Mouse (Mus musculus) heart, postnatal 0 days (tissue): ENCODE measurements around the gene 1700061G19Rik. TPM values are rescaled to one million over a fixed set of nuclear protein-coding genes. Genes with fewer than 3 reads are reported as not detected.
A peak's percentile ranks its signal among the peaks of the same experiment; 100 is the strongest.

Source experiments
- ATAC-seq: fragments of 200-750 bp; cut with Nextera tagmentation; 2 replicates; pipeline ENCODE4 v1.8.0; 2017; ENCODE audit warnings: low read depth, moderate number of reproducible peaks, moderate library complexity; ENCODE audit not compliant: insufficient read depth
- DNase-seq: peaks from one replicate; pipeline ENCODE4 v3.0.0-alpha.2; 2016; ENCODE audit warnings: low spot score
- H3K27ac ChIP-seq: fragments of 300-500 bp; sonication (generic); 2 replicates; pipeline ENCODE4 v1.5.1; 2014; ENCODE audit warnings: low read depth, mild to moderate bottlenecking
- H3K27me3 ChIP-seq: fragments of 300-500 bp; sonication (generic); 2 replicates; pipeline ENCODE4 v1.6.1; 2014; ENCODE audit warnings: low read length, mixed read lengths; ENCODE audit not compliant: control insufficient read depth, insufficient read depth
- H3K36me3 ChIP-seq: fragments of 300-500 bp; sonication (generic); replicated peaks from 2 replicates; pipeline ENCODE4 v1.6.1; 2014; ENCODE audit warnings: low read length, mixed read lengths; ENCODE audit not compliant: control insufficient read depth, insufficient read depth
- H3K4me1 ChIP-seq: fragments of 300-500 bp; sonication (generic); 2 replicates; pipeline ENCODE4 v1.6.1; 2014; ENCODE audit warnings: antibody characterized with exemption; ENCODE audit not compliant: control insufficient read depth, insufficient read depth
- H3K4me2 ChIP-seq: fragments of 300-500 bp; sonication (generic); 2 replicates; pipeline ENCODE4 v1.6.1; 2014; ENCODE audit warnings: low read depth, mild to moderate bottlenecking, low read length, moderate library complexity
- H3K4me3 ChIP-seq: fragments of 300-500 bp; sonication (generic); 2 replicates; pipeline ENCODE4 v1.5.1; 2014; ENCODE audit warnings: low read depth, low read length
- H3K9ac ChIP-seq: fragments of 300-500 bp; sonication (generic); replicated peaks from 2 replicates; pipeline ENCODE4 v1.6.1; 2014; ENCODE audit warnings: low read depth, low read length, mixed read lengths
- H3K9me3 ChIP-seq: fragments of 300-500 bp; sonication (generic); replicated peaks from 2 replicates; pipeline ENCODE4 v1.6.1; 2016; ENCODE audit warnings: low read length; ENCODE audit not compliant: control insufficient read depth
- CTCF ChIP-seq: IDR thresholded peaks from 2 replicates; pipeline ENCODE4 v1.5.1; 2016; ENCODE audit warnings: antibody characterized with exemption, control low read depth, low read depth
- EP300 ChIP-seq: IDR thresholded peaks from 2 replicates; pipeline ENCODE4 v1.6.1; 2016; ENCODE audit warnings: antibody characterized with exemption, low read depth
- WGBS: fragments of 180-500 bp; shearing (Covaris S2); extraction: QIAGEN DNeasy Blood & Tissue Kit; methylation state at CpG from one replicate; pipeline ENCODE4 v1.1.7; 2014; 5-methylcytosine and 5-hydroxymethylcytosine counted together
- polyA plus RNA-seq: library from polyadenylated mRNA; unstranded; fragments of >200 nt; fragmentation: Nextera tagmentation; extraction: Ambion mirVana; gene quantifications from 2 replicates; pipeline ENCODE4 v1.2.1, GENCODE M21; 2015
- total RNA-seq: library from RNA; depleted of rRNA; stranded (reverse); fragments of >200 nt; gene quantifications from 2 replicates; pipeline ENCODE4 v1.2.3, GENCODE M21; 2014; ENCODE audit warnings: low replicate concordance; rRNA removed

Gene 1700061G19Rik
- total and polyA plus RNA-seq, 2 experiments from 2014 or later = 0.36 TPM; not detected in 1

- TF ChIP-seq CTCF = no peak
- no peak for TF ChIP-seq EP300
- ATAC-seq (peak; percentile 32), DNase-seq (no peak)
- Histone ChIP-seq H3K27me3 (no peaks in the 10 kb centered on the region), H3K9me3 (no peaks in the 10 kb centered on the region), H3K4me3 (peak overlapping the region; percentile 69), H3K36me3 (no peaks in the 10 kb centered on the region), H3K4me2 (peak overlapping the region; percentile 91), H3K9ac (peak overlapping the region; percentile 72), H3K27ac (peak overlapping the region; percentile 22), H3K4me1 (peaks cover 10% of the 10 kb centered on the region)
- WGBS = 4% methylated on average over 31 of the region's 45 CpGs
These were observed 59.5 kb downstream of the 1700061G19Rik start for GRCm38 (mm10) chr17:56934545-56935330.

GRCm38 (mm10) chr17:56935363-56936131 lies 60.3 kb downstream of the 1700061G19Rik start, which contains the start of gene Mllt1:
TSS of gene Mllt1 (minus strand) at chr17:56935415.
- TF ChIP-seq CTCF = peak; percentile 47
- peak; percentile 70 for TF ChIP-seq EP300
- peak within 1 kb of the TSS; percentile 69 for H3K4me3 ChIP-seq
- DNase-seq = peak; percentile 94
- H3K27me3 ChIP-seq = no peaks in the 10 kb centered on the region
- 3% methylated on average over 75 of the region's 76 CpGs for WGBS
- H3K27ac ChIP-seq = peak within 1 kb of the TSS; percentile 22
- peaks cover 10% of the 10 kb centered on the region for H3K4me1 ChIP-seq
- ATAC-seq = peak; percentile 98
- H3K9me3 ChIP-seq = no peaks in the 10 kb centered on the region
- no peaks in the 10 kb centered on the region for H3K36me3 ChIP-seq
- H3K4me2 ChIP-seq = peak within 1 kb of the TSS; percentile 91
- H3K9ac ChIP-seq = peak within 1 kb of the TSS; percentile 72

- ATAC-seq = no peak
- peaks cover 10% of the 10 kb centered on the region for H3K4me1 ChIP-seq
- WGBS = 84% methylated on average over 7 of the region's 7 CpGs
- H3K36me3 ChIP-seq = no peaks in the 10 kb centered on the region
- DNase-seq = no peak
- H3K4me3 ChIP-seq = no peak overlapping the region
- no peak for TF ChIP-seq EP300
- no peak for TF ChIP-seq CTCF
- no peaks in the 10 kb centered on the region for H3K27me3 ChIP-seq
- no peaks in the 10 kb centered on the region for H3K9me3 ChIP-seq
- no peak overlapping the region for H3K9ac ChIP-seq
- no peak overlapping the region for H3K4me2 ChIP-seq
- no peak overlapping the region for H3K27ac ChIP-seq
These were observed 61.5 kb downstream of the 1700061G19Rik start for GRCm38 (mm10) chr17:56936731-56937130.

Other genes with a start within 250 kb of the 1700061G19Rik start
- 109 and 115 TPM in 2 replicates for gene Lonp1, start 248.6 kb upstream of the 1700061G19Rik start, total RNA-seq
- gene Lonp1, start 248.6 kb upstream of the 1700061G19Rik start, polyA plus RNA-seq = 43.6 and 46.4 TPM in 2 replicates
- gene Catsperd, start 247.3 kb upstream of the 1700061G19Rik start, total RNA-seq = not detected in 2 replicates
- gene Catsperd, start 247.3 kb upstream of the 1700061G19Rik start, polyA plus RNA-seq = 0.20 and 0.23 TPM in 2 replicates
- gene Ranbp3, start 202.2 kb upstream of the 1700061G19Rik start, total RNA-seq = 60.9 and 64.7 TPM in 2 replicates
- gene Ranbp3, start 202.2 kb upstream of the 1700061G19Rik start, polyA plus RNA-seq = 38.8 and 40.6 TPM in 2 replicates
- gene Ndufa11, start 157.7 kb upstream of the 1700061G19Rik start, total RNA-seq = 892 and 948 TPM in 2 replicates
- gene Ndufa11, start 157.7 kb upstream of the 1700061G19Rik start, polyA plus RNA-seq = 1,914 and 1,978 TPM in 2 replicates
- 15.1 and 16.3 TPM in 2 replicates for gene Vmac, start 157.5 kb upstream of the 1700061G19Rik start, total RNA-seq
- 10.7 and 11.0 TPM in 2 replicates for gene Vmac, start 157.5 kb upstream of the 1700061G19Rik start, polyA plus RNA-seq
- 83.1 and 104 TPM in 2 replicates for gene Nrtn, start 117.9 kb upstream of the 1700061G19Rik start, total RNA-seq
- gene Nrtn, start 117.9 kb upstream of the 1700061G19Rik start, polyA plus RNA-seq = 33.9 and 35.5 TPM in 2 replicates
- gene Dus3l, start 110.7 kb upstream of the 1700061G19Rik start, total RNA-seq = 25.8 and 28.9 TPM in 2 replicates
- 21.1 and 23.0 TPM in 2 replicates for gene Dus3l, start 110.7 kb upstream of the 1700061G19Rik start, polyA plus RNA-seq
- gene Prr22, start 105.2 kb upstream of the 1700061G19Rik start, total RNA-seq = 0.62 TPM in 1 of 2 replicates, not detected in the other
- gene Prr22, start 105.2 kb upstream of the 1700061G19Rik start, polyA plus RNA-seq = 0.49 and 0.67 TPM in 2 replicates
- gene Rfx2, start 44.5 kb upstream of the 1700061G19Rik start, total RNA-seq = 7.0 and 17.9 TPM in 2 replicates
- 2.6 and 3.5 TPM in 2 replicates for gene Rfx2, start 44.5 kb upstream of the 1700061G19Rik start, polyA plus RNA-seq
- gene Acsbg2, start 1.0 kb upstream of the 1700061G19Rik start, total RNA-seq = not detected in 2 replicates
- 0.04 TPM in 1 of 2 replicates, not detected in the other for gene Acsbg2, start 1.0 kb upstream of the 1700061G19Rik start, polyA plus RNA-seq
- gene Mllt1, start 59.9 kb downstream of the 1700061G19Rik start, total RNA-seq = 29.8 and 48.5 TPM in 2 replicates
- gene Mllt1, start 59.9 kb downstream of the 1700061G19Rik start, polyA plus RNA-seq = 14.4 and 15.3 TPM in 2 replicates
- not detected in 2 replicates for gene Acer1, start 106.6 kb downstream of the 1700061G19Rik start, total RNA-seq
- gene Acer1, start 106.6 kb downstream of the 1700061G19Rik start, polyA plus RNA-seq = 0.05 TPM in 1 of 2 replicates, not detected in the other
- 116 and 186 TPM in 2 replicates for gene Clpp, start 114.8 kb downstream of the 1700061G19Rik start, total RNA-seq
- 119 and 124 TPM in 2 replicates for gene Clpp, start 114.8 kb downstream of the 1700061G19Rik start, polyA plus RNA-seq
- gene Alkbh7, start 121.9 kb downstream of the 1700061G19Rik start, total RNA-seq = 85.1 and 96.2 TPM in 2 replicates
- gene Alkbh7, start 121.9 kb downstream of the 1700061G19Rik start, polyA plus RNA-seq = 83.8 and 89.1 TPM in 2 replicates
- not detected in 2 replicates for gene Pspn, start 124.5 kb downstream of the 1700061G19Rik start, total RNA-seq
- 0.27 TPM in 2 replicates for gene Pspn, start 124.5 kb downstream of the 1700061G19Rik start, polyA plus RNA-seq
- gene Gtf2f1, start 135.8 kb downstream of the 1700061G19Rik start, total RNA-seq = 20.7 and 22.9 TPM in 2 replicates
- gene Gtf2f1, start 135.8 kb downstream of the 1700061G19Rik start, polyA plus RNA-seq = 30.4 and 31.9 TPM in 2 replicates
- not detected in 2 replicates for gene Gm17949, start 136.0 kb downstream of the 1700061G19Rik start, total RNA-seq
- gene Gm17949, start 136.0 kb downstream of the 1700061G19Rik start, polyA plus RNA-seq = 0.19 and 0.45 TPM in 2 replicates
- gene Khsrp, start 156.0 kb downstream of the 1700061G19Rik start, total RNA-seq = 40.7 and 55.0 TPM in 2 replicates
- gene Khsrp, start 156.0 kb downstream of the 1700061G19Rik start, polyA plus RNA-seq = 16.0 and 18.2 TPM in 2 replicates
- not detected in 2 replicates for gene Slc25a41, start 166.2 kb downstream of the 1700061G19Rik start, total RNA-seq
- not detected in 2 replicates for gene Slc25a41, start 166.2 kb downstream of the 1700061G19Rik start, polyA plus RNA-seq
- gene Crb3, start 183.6 kb downstream of the 1700061G19Rik start, total RNA-seq = 1.7 TPM in 1 of 2 replicates, not detected in the other
- 0.66 and 0.77 TPM in 2 replicates for gene Crb3, start 183.6 kb downstream of the 1700061G19Rik start, polyA plus RNA-seq
- 43.9 and 47.5 TPM in 2 replicates for gene Slc25a23, start 184.4 kb downstream of the 1700061G19Rik start, total RNA-seq
- 12.3 and 13.3 TPM in 2 replicates for gene Slc25a23, start 184.4 kb downstream of the 1700061G19Rik start, polyA plus RNA-seq
- gene Dennd1c, start 203.0 kb downstream of the 1700061G19Rik start, total RNA-seq = 0.43 and 2.1 TPM in 2 replicates
- 0.70 and 0.96 TPM in 2 replicates for gene Dennd1c, start 203.0 kb downstream of the 1700061G19Rik start, polyA plus RNA-seq
- gene Tubb4a, start 212.3 kb downstream of the 1700061G19Rik start, total RNA-seq = 1.3 TPM in 1 of 2 replicates, not detected in the other
- 2.8 and 3.3 TPM in 2 replicates for gene Tubb4a, start 212.3 kb downstream of the 1700061G19Rik start, polyA plus RNA-seq
- gene Tnfsf9, start 229.8 kb downstream of the 1700061G19Rik start, total RNA-seq = 0.27 and 0.84 TPM in 2 replicates
- 0.93 and 1.1 TPM in 2 replicates for gene Tnfsf9, start 229.8 kb downstream of the 1700061G19Rik start, polyA plus RNA-seq